Comparison of ENCODE assay signal across 8 mouse cellular contexts in genomic region chr3:94582456-94582891, GRCm38 (mm10). TPM values are rescaled to one million over a fixed set of nuclear protein-coding genes. Genes with fewer than 3 reads are reported as not detected.
A peak's percentile ranks its signal among the peaks of the same experiment; 100 is the strongest.
DNase-seq lines count a peak whose midpoint lies in the region; ATAC-seq and TF ChIP-seq lines count a peak whose summit lies in the region.

TSS of gene Snx27 (minus strand) at chr3:94582716.

- H3K4me1 ChIP-seq in cortical plate, adult 2 months (ENCODE audit: control insufficient read depth, insufficient read depth, low read length), result no peaks in the 10 kb centered on the region; the same call in 1 of the 2 replicates

- intact Hi-C loops in left cerebral cortex, postnatal 10 days (cut with DNase I), result no loop called here

- TF ChIP-seq CTCF in cortical plate, adult 2 months (IDR thresholded peaks at IDR 0.05; ENCODE audit: extremely low read depth, insufficient read depth, low read length), result no peak

- H3K27ac ChIP-seq in cortical plate, adult 2 months (ENCODE audit: insufficient read depth, low read length), result 0 out of 2 replicates have a peak within 1 kb of the TSS, but pooled peaks have one; percentile 61

- peak; percentile 82 for DNase-seq in gastrocnemius, postnatal 10 days
- DNase-seq in left cerebral cortex, postnatal 10 days (ENCODE audit: extremely low spot score in 1 of 2, low spot score in 2 of 2), result peak; percentile 94 to 96
- DNase-seq in right cerebral cortex, postnatal 25 days, result peak; percentile 91
- peak; percentile 86 to 88 for DNase-seq in urinary bladder, postnatal 4 days (ENCODE audit: low spot score in 2 of 2)

- peak within 1 kb of the TSS; percentile 93 for H3K4me3 ChIP-seq in cortical plate, adult 2 months (ENCODE audit: insufficient read depth, low read length)

- ATAC-seq in activated CD4-positive, CD25-positive, alpha-beta regulatory T cell, adult 4 months, result peak; percentile 87
- peak; percentile 91 for ATAC-seq in inflammation-experienced regulatory T-cells, adult 6 months
- peak; percentile 97 for ATAC-seq in megakaryocyte-erythroid progenitor cell, adult 5-6 weeks (replicated peaks; ENCODE audit: low FRiP score, low TSS enrichment, poor library complexity, severe bottlenecking)

- peak; percentile 50; the same call in 1 of the 2 replicates for TF ChIP-seq POLR2A in cortical plate, adult 2 months (IDR thresholded peaks at IDR 0.05; ENCODE audit: extremely low read depth, insufficient read depth, low read length)

RNA-seq across cellular contexts. Expression of gene Snx27, which starts in this region (rescaled TPM):
- polyA plus RNA-seq in activated CD4-positive, CD25-positive, alpha-beta regulatory T cell, adult 4 months (2017; shearing (Covaris generic)), result 10 to 100 TPM; 13.2 to 16.0 TPM
- polyA plus RNA-seq in cortical plate, adult 2 months (2012; rRNA removed), result 47.7 and 50.6 TPM in 2 replicates
- 10 to 100 TPM; 29.5 to 37.1 TPM for total RNA-seq in gastrocnemius, postnatal 10 days (2021)
- polyA plus RNA-seq in inflammation-experienced regulatory T-cells, adult 6 months (2017; shearing (Covaris generic)), result 10 to 100 TPM; 12.2 to 17.5 (median 16.6) TPM
- 10 to 100 TPM; 86.0 to 90.2 TPM for total RNA-seq in left cerebral cortex, postnatal 10 days (2021)
- total RNA-seq in megakaryocyte-erythroid progenitor cell, adult 5-6 weeks (2014; fragmentation: Nextera tagmentation), result 24.2 and 45.2 TPM in 2 replicates
- 30.2 and 30.5 TPM in 2 replicates for total RNA-seq in megakaryocyte-erythroid progenitor cell, adult 5-6 weeks (2017)

Comparison
In these comparisons a context has a peak if more than half of its experiments do, and no peak if none do; other contexts are left out.
1. Peak in every context shown above with its lines: DNase-seq, ATAC-seq, H3K4me3 ChIP-seq and H3K27ac ChIP-seq.